Mouse (Mus musculus): ENCODE data around the gene Ddc.

Ddc gene

GRCm38 (mm10) chr11:11881026-11881782, 16.7 kb downstream of the Ddc start:
- in situ Hi-C loops (cut with MboI; ENCODE audit: low pct_unique_long_range_greater_than_20kb in 1 of 2, low sequenced_read_pairs in 2 of 2, unreplicated experiment in 1 of 2), result no loop called here

- in situ Hi-C loops (cut with MboI; ENCODE audit: low pct_unique_long_range_greater_than_20kb in 1 of 2, low sequenced_read_pairs in 2 of 2, unreplicated experiment in 1 of 2), result no loop called here
Measured at GRCm38 (mm10) chr11:11880351-11880750, 17.6 kb downstream of the Ddc start.

- in situ Hi-C loops (cut with MboI; ENCODE audit: low pct_unique_long_range_greater_than_20kb in 1 of 2, low sequenced_read_pairs in 2 of 2, unreplicated experiment in 1 of 2), result no loop called here
Measured at GRCm38 (mm10) chr11:11879699-11880002, 18.3 kb downstream of the Ddc start.

- in situ Hi-C loops (cut with MboI; ENCODE audit: low pct_unique_long_range_greater_than_20kb in 1 of 2, low sequenced_read_pairs in 2 of 2, unreplicated experiment in 1 of 2), result no loop called here
Measured at GRCm38 (mm10) chr11:11878981-11879698, 18.8 kb downstream of the Ddc start.

GRCm38 (mm10) chr11:11878278-11878980, 19.5 kb downstream of the Ddc start:
- in situ Hi-C loops (cut with MboI; ENCODE audit: low pct_unique_long_range_greater_than_20kb in 1 of 2, low sequenced_read_pairs in 2 of 2, unreplicated experiment in 1 of 2), result no loop called here

- in situ Hi-C loops (cut with MboI; ENCODE audit: low pct_unique_long_range_greater_than_20kb in 1 of 2, low sequenced_read_pairs in 2 of 2, unreplicated experiment in 1 of 2), result no loop called here
Measured at GRCm38 (mm10) chr11:11877891-11878277, 20.1 kb downstream of the Ddc start.

GRCm38 (mm10) chr11:11876366-11876765, 21.6 kb downstream of the Ddc start:
- in situ Hi-C loops (cut with MboI; ENCODE audit: low pct_unique_long_range_greater_than_20kb in 1 of 2, low sequenced_read_pairs in 2 of 2, unreplicated experiment in 1 of 2), result no loop called here

- in situ Hi-C loops (cut with MboI; ENCODE audit: low pct_unique_long_range_greater_than_20kb in 1 of 2, low sequenced_read_pairs in 2 of 2, unreplicated experiment in 1 of 2), result no loop called here
Measured at GRCm38 (mm10) chr11:11875230-11875629, 22.7 kb downstream of the Ddc start.

- in situ Hi-C loops (cut with MboI; ENCODE audit: low pct_unique_long_range_greater_than_20kb in 1 of 2, low sequenced_read_pairs in 2 of 2, unreplicated experiment in 1 of 2), result no loop called here
Measured at GRCm38 (mm10) chr11:11873023-11873908, 24.7 kb downstream of the Ddc start.

GRCm38 (mm10) chr11:11872140-11872795, 25.7 kb downstream of the Ddc start:
- in situ Hi-C loops (cut with MboI; ENCODE audit: low pct_unique_long_range_greater_than_20kb in 1 of 2, low sequenced_read_pairs in 2 of 2, unreplicated experiment in 1 of 2), result no loop called here

GRCm38 (mm10) chr11:11871197-11871813, 26.6 kb downstream of the Ddc start:
- in situ Hi-C loops (cut with MboI; ENCODE audit: low pct_unique_long_range_greater_than_20kb in 1 of 2, low sequenced_read_pairs in 2 of 2, unreplicated experiment in 1 of 2), result no loop called here

GRCm38 (mm10) chr11:11867971-11868481, 29.9 kb downstream of the Ddc start:
- in situ Hi-C loops (cut with MboI; ENCODE audit: low pct_unique_long_range_greater_than_20kb in 1 of 2, low sequenced_read_pairs in 2 of 2, unreplicated experiment in 1 of 2), result no loop called here

- in situ Hi-C loops (cut with MboI; ENCODE audit: low pct_unique_long_range_greater_than_20kb in 1 of 2, low sequenced_read_pairs in 2 of 2, unreplicated experiment in 1 of 2), result no loop called here
Measured at GRCm38 (mm10) chr11:11866696-11867095, 31.2 kb downstream of the Ddc start.

GRCm38 (mm10) chr11:11865128-11865527, 32.8 kb downstream of the Ddc start:
- in situ Hi-C loops (cut with MboI; ENCODE audit: low pct_unique_long_range_greater_than_20kb in 1 of 2, low sequenced_read_pairs in 2 of 2, unreplicated experiment in 1 of 2), result no loop called here

GRCm38 (mm10) chr11:11864446-11865101, 33.4 kb downstream of the Ddc start:
- in situ Hi-C loops (cut with MboI; ENCODE audit: low pct_unique_long_range_greater_than_20kb in 1 of 2, low sequenced_read_pairs in 2 of 2, unreplicated experiment in 1 of 2), result no loop called here

GRCm38 (mm10) chr11:11862502-11862901, 35.4 kb downstream of the Ddc start:
- in situ Hi-C loops (cut with MboI; ENCODE audit: low pct_unique_long_range_greater_than_20kb in 1 of 2, low sequenced_read_pairs in 2 of 2, unreplicated experiment in 1 of 2), result no loop called here

- in situ Hi-C loops (cut with MboI; ENCODE audit: low pct_unique_long_range_greater_than_20kb in 1 of 2, low sequenced_read_pairs in 2 of 2, unreplicated experiment in 1 of 2), result no loop called here
Measured at GRCm38 (mm10) chr11:11856959-11857358, 41.0 kb downstream of the Ddc start.
